Mouse (Mus musculus) left cerebral cortex, adult 2 months (tissue): ENCODE results near the gene Uggt2. TPM values are rescaled to one million over a fixed set of nuclear protein-coding genes. Genes with fewer than 3 reads are reported as not detected.

Source experiments
- DNase-seq, 2 experiments: peaks; one replicate each; pipeline ENCODE4 v3.0.0; 2021 to 2022; ENCODE audit warnings: low spot score in 2 of 2, mixed read lengths in 1 of 2; ENCODE audit errors: extremely low spot score in 1 of 2
- H3K27ac ChIP-seq: fragments of 200-600 bp; 2 replicates; pipeline ENCODE4 v1.8.1; 2022
- H3K4me3 ChIP-seq: fragments of 200-600 bp; 2 replicates; pipeline ENCODE4 v1.8.1; 2022
- CTCF ChIP-seq: fragments of 200-600 bp; IDR thresholded peaks from 2 replicates; pipeline ENCODE4 v1.8.1; 2022; ENCODE audit warnings: antibody characterized with exemption, mild to moderate bottlenecking, moderate library complexity
- intact Hi-C: fragments of 180-260 bp; cut with DNase I; formaldehyde crosslinking; loops from one replicate; pipeline ENCODE4 v1.15.1; 2025
- total RNA-seq, 2 experiments: library from RNA; stranded (reverse); gene quantifications; 2 replicates each; pipeline ENCODE4 v1.2.3; 2021

Gene Uggt2
- total RNA-seq, 2 experiments from 2014 or later = 29.2 to 33.8 TPM

GRCm38 (mm10) chr14:118937533-118938492 lies 161.4 kb downstream of the Uggt2 start, which contains the start of gene Dnajc3:
Dnajc3 (plus strand) TSS chr14:118937976.
- TF ChIP-seq CTCF = no peak
- peak; percentile 99 to 100 for DNase-seq
- Histone ChIP-seq H3K4me3 (peak within 1 kb of the TSS; percentile 100), H3K27ac (peak within 1 kb of the TSS; percentile 95)
- intact Hi-C loops = loop anchor here (1.0 kb wide), 1 partner anchor 13 kb away; the partner anchor contains the start of gene Dzip1

- Histone ChIP-seq H3K4me3 (peak overlapping the region; percentile 51), H3K27ac (peak overlapping the region; percentile 69)
- TF ChIP-seq CTCF = no peak
- intact Hi-C loops = loop anchor here (1.0 kb wide), 1 partner anchor 12 kb away; the partner anchor contains the start of gene Dzip1
- no peak for DNase-seq
Measured at GRCm38 (mm10) chr14:118936952-118937351, 162.3 kb downstream of the Uggt2 start.

- DNase-seq = no peak
- TF ChIP-seq CTCF = no peak
- Histone ChIP-seq H3K27ac (no peak overlapping the region), H3K4me3 (no peak overlapping the region)
- intact Hi-C loops = no loop called here
Measured at GRCm38 (mm10) chr14:118936236-118936635, 163.0 kb downstream of the Uggt2 start.

Other genes starting within 250 kb of the Uggt2 start
- gene Dzip1, start 174.0 kb downstream of the Uggt2 start, total RNA-seq = 100 to 1,000 TPM; 101 to 117 TPM
- gene Dnajc3, start 161.5 kb downstream of the Uggt2 start, total RNA-seq = 10 to 100 TPM; 37.2 to 38.7 TPM
- gene Hs6st3, start 38.9 kb upstream of the Uggt2 start, total RNA-seq = 10 to 100 TPM; 61.7 to 71.9 TPM